19 mouse cellular contexts compared by ENCODE assay signal in genomic region chr2:83835313-83836070, GRCm38 (mm10). TPM values are rescaled to one million over a fixed set of nuclear protein-coding genes. Genes with fewer than 3 reads are reported as not detected.
DNase-seq lines count a peak whose midpoint lies in the region; ATAC-seq and TF ChIP-seq lines count a peak whose summit lies in the region.
"Had no signal": no experiment of that assay in that cellular context is flagged by ENCODE, and none has a peak within 500 bp of the region (broad histone marks: within the 10 kb centered on the region; RNA-seq: fewer than 3 reads in every experiment).

No protein-coding gene starts in this region.

- no peak overlapping the region for H3K4me3 ChIP-seq in forebrain, embryonic 11.5 days (ENCODE audit: low read depth, low read length)
- H3K4me3 ChIP-seq in forebrain, embryonic 15.5 days = no peak overlapping the region
- no peak overlapping the region for H3K4me3 ChIP-seq in hindbrain, postnatal 0 days (ENCODE audit: low read length)
- H3K4me3 ChIP-seq in midbrain, postnatal 0 days (ENCODE audit: low read depth, low read length) = no peak overlapping the region
- H3K4me3 ChIP-seq: intestine, embryonic 15.5 days; limb, embryonic 15.5 days; megakaryocyte, embryonic 14.5 days had no signal

- peaks cover 2% of the 10 kb centered on the region; the same call in 1 of the 2 replicates for H3K4me1 ChIP-seq in forebrain, embryonic 11.5 days (replicated peaks; ENCODE audit: control insufficient read depth, insufficient read depth, low read length)
- peaks cover 20% of the 10 kb centered on the region for H3K4me1 ChIP-seq in forebrain, embryonic 15.5 days
- peaks cover 3% of the 10 kb centered on the region; the same call in 1 of the 2 replicates for H3K4me1 ChIP-seq in hindbrain, postnatal 0 days (ENCODE audit: insufficient read depth, low read length)
- H3K4me1 ChIP-seq in midbrain, postnatal 0 days (ENCODE audit: insufficient read depth, low read length) = peaks cover 8% of the 10 kb centered on the region; the same call in 1 of the 2 replicates
- H3K4me1 ChIP-seq: intestine, embryonic 15.5 days; limb, embryonic 15.5 days; megakaryocyte, embryonic 14.5 days had no signal

- peak; percentile 38 for ATAC-seq in forebrain, embryonic 11.5 days (replicated peaks; ENCODE audit: low FRiP score)
- peak; percentile 24; the same call in 1 of the 2 replicates for ATAC-seq in forebrain, embryonic 15.5 days (replicated peaks)
- peak; percentile 25; the same call in 1 of the 2 replicates for ATAC-seq in hindbrain, postnatal 0 days
- ATAC-seq in midbrain, postnatal 0 days (ENCODE audit: low FRiP score) = no peak
- ATAC-seq: CD4-positive, CD25-positive, alpha-beta regulatory T cell, adult 4 months; intestine, embryonic 15.5 days; liver, postnatal 0 days had no signal

- H3K4me2 ChIP-seq in forebrain, embryonic 11.5 days (ENCODE audit: low read depth, low read length, severe bottlenecking) = 0 out of 2 replicates have a peak overlapping the region, but pooled peaks have one; percentile 0
- H3K4me2 ChIP-seq in forebrain, embryonic 15.5 days (replicated peaks) = peak overlapping the region; percentile 10
- H3K4me2 ChIP-seq in hindbrain, postnatal 0 days (ENCODE audit: low read depth, low read length) = peak overlapping the region; percentile 38
- H3K4me2 ChIP-seq in midbrain, postnatal 0 days (ENCODE audit: low read depth, low read length, poor library complexity, severe bottlenecking) = peak overlapping the region; percentile 23
- H3K4me2 ChIP-seq: intestine, embryonic 15.5 days; limb, embryonic 15.5 days had no signal

- DNase-seq in forebrain, embryonic 11.5 days (ENCODE audit: low spot score) = no peak
- no peak for DNase-seq in hindbrain, postnatal 0 days (ENCODE audit: low spot score)
- DNase-seq in midbrain, postnatal 0 days (ENCODE audit: low spot score) = peak; percentile 14
- DNase-seq in kidney, adult 11 months = no peak
- DNase-seq in liver = no peak
- no peak for DNase-seq in layer of hippocampus, adult 11-12 months (ENCODE audit: low spot score)
- DNase-seq: cerebellum, adult 9-11 months; gastrocnemius, postnatal 25 days; liver, postnatal 0 days; lung, postnatal 14 days; right cerebral cortex, postnatal 25 days; thymus, postnatal 4 days had no signal

- H3K9ac ChIP-seq in forebrain, embryonic 11.5 days (ENCODE audit: low read length) = no peak overlapping the region
- 0 out of 2 replicates have a peak overlapping the region, but pooled peaks have one; percentile 3 for H3K9ac ChIP-seq in forebrain, embryonic 15.5 days (replicated peaks)
- H3K9ac ChIP-seq in hindbrain, postnatal 0 days (replicated peaks; ENCODE audit: low read length) = no peak overlapping the region
- H3K9ac ChIP-seq in midbrain, postnatal 0 days (replicated peaks; ENCODE audit: low read length, poor library complexity, severe bottlenecking) = no peak overlapping the region
- H3K9ac ChIP-seq: intestine, embryonic 15.5 days; limb, embryonic 15.5 days; liver, postnatal 0 days had no signal

- H3K9me3 ChIP-seq in forebrain, embryonic 11.5 days (ENCODE audit: control insufficient read depth, low read length) = no peaks in the 10 kb centered on the region
- H3K9me3 ChIP-seq in forebrain, embryonic 15.5 days = no peaks in the 10 kb centered on the region
- H3K9me3 ChIP-seq in hindbrain, postnatal 0 days (ENCODE audit: low read length) = no peaks in the 10 kb centered on the region
- H3K9me3 ChIP-seq in midbrain, postnatal 0 days (ENCODE audit: low read length) = no peaks in the 10 kb centered on the region
- H3K9me3 ChIP-seq: G1E; intestine, embryonic 15.5 days; limb, embryonic 15.5 days had no signal

- no peaks in the 10 kb centered on the region for H3K27me3 ChIP-seq in forebrain, embryonic 11.5 days (ENCODE audit: control insufficient read depth, insufficient read depth, low read length)
- H3K27me3 ChIP-seq in forebrain, embryonic 15.5 days = no peaks in the 10 kb centered on the region
- H3K27me3 ChIP-seq in hindbrain, postnatal 0 days (ENCODE audit: insufficient read depth, low read length) = no peaks in the 10 kb centered on the region
- no peaks in the 10 kb centered on the region for H3K27me3 ChIP-seq in midbrain, postnatal 0 days (ENCODE audit: insufficient read depth, low read length)
- H3K27me3 ChIP-seq: intestine, embryonic 15.5 days; limb, embryonic 15.5 days had no signal

- TF ChIP-seq CTCF in hindbrain, postnatal 0 days (IDR thresholded peaks at IDR 0.05; ENCODE audit: low read depth) = no peak
- no peak for TF ChIP-seq CTCF in midbrain, postnatal 0 days (IDR thresholded peaks at IDR 0.05)

- 27% methylated on average over 10 of the region's 10 CpGs for WGBS in forebrain, embryonic 11.5 days
- 11% methylated on average over 10 of the region's 10 CpGs for WGBS in forebrain, embryonic 15.5 days
- WGBS in hindbrain, postnatal 0 days = 44% methylated on average over 10 of the region's 10 CpGs
- WGBS in midbrain, postnatal 0 days = 23% methylated on average over 10 of the region's 10 CpGs

- H3K27ac ChIP-seq in forebrain, embryonic 11.5 days (ENCODE audit: low read depth, low read length) = peak overlapping the region; percentile 7
- peak overlapping the region; percentile 62 for H3K27ac ChIP-seq in forebrain, embryonic 15.5 days (replicated peaks)
- H3K27ac ChIP-seq in hindbrain, postnatal 0 days = peak overlapping the region; percentile 73
- H3K27ac ChIP-seq in midbrain, postnatal 0 days (ENCODE audit: low read depth, low read length) = peak overlapping the region; percentile 64
- H3K27ac ChIP-seq: intestine, embryonic 15.5 days; kidney, postnatal 0 days; limb, embryonic 15.5 days had no signal

- no peaks in the 10 kb centered on the region for H3K36me3 ChIP-seq in forebrain, embryonic 11.5 days (ENCODE audit: control insufficient read depth, insufficient read depth, low read length)
- no peaks in the 10 kb centered on the region for H3K36me3 ChIP-seq in forebrain, embryonic 15.5 days
- H3K36me3 ChIP-seq in hindbrain, postnatal 0 days (ENCODE audit: insufficient read depth, low read length) = no peaks in the 10 kb centered on the region; the same call in 1 of the 2 replicates
- H3K36me3 ChIP-seq in midbrain, postnatal 0 days (ENCODE audit: insufficient read depth, low read length) = 0 out of 2 replicates have a peak, but pooled peaks cover 3% of the 10 kb centered on the region
- H3K36me3 ChIP-seq: G1E; intestine, embryonic 15.5 days; limb, embryonic 15.5 days had no signal

RNA-seq across cellular contexts. Expression of gene Fam171b, which starts 23.1 kb away (rescaled TPM):
- 56.6 and 58.9 TPM in 2 replicates for polyA plus RNA-seq in forebrain, embryonic 11.5 days (2014; fragmentation: Nextera tagmentation; extraction: Ambion mirVana)
- 63.5 and 67.5 TPM in 2 replicates for polyA plus RNA-seq in forebrain, embryonic 15.5 days (2015; fragmentation: Nextera tagmentation; extraction: Ambion mirVana)
- 70.3 and 75.5 TPM in 2 replicates for total RNA-seq in hindbrain, postnatal 0 days (2014; rRNA removed)
- 69.0 and 72.1 TPM in 2 replicates for polyA plus RNA-seq in hindbrain, postnatal 0 days (2015; fragmentation: Nextera tagmentation; extraction: Ambion mirVana)
- 98.6 and 116 TPM in 2 replicates for total RNA-seq in midbrain, postnatal 0 days (2014; rRNA removed)
- polyA plus RNA-seq in midbrain, postnatal 0 days (2015; fragmentation: Nextera tagmentation; extraction: Ambion mirVana) = 91.8 and 97.9 TPM in 2 replicates
- polyA plus RNA-seq: G1E had no signal

Comparison
In these comparisons a context has a peak if more than half of its experiments do, and no peak if none do; other contexts are left out.
1. H3K27ac ChIP-seq: peak in every context shown above with its lines; median percentile 73 in hindbrain, postnatal 0 days; 64 in midbrain, postnatal 0 days; 62 in forebrain, embryonic 15.5 days; 7 in forebrain, embryonic 11.5 days.